Comparison of ENCODE assay signal across 24 mouse cellular contexts in the genomic region with DNA sequence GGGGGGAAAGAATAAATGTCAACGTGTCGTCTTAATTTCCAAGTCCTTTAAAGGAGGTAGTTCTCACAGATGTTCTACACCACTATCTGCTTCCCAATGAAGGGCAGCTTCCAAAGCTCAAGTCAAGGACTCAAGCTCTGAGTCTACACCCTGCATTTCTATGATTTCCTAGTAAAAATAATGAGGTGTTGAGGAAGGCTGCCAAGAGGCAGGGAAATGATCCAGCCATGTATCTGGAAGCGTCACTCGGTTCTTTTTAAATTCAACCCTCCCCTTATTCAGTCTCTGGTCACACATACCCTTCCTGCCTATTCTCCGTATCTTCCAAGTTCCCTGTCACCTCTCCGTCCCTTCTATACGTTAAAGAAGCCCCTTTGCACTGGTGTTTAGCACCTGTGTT.
"Had no signal": no experiment of that assay in that cellular context is flagged by ENCODE, and none has a peak within 500 bp of the region (broad histone marks: within the 10 kb centered on the region; RNA-seq: fewer than 3 reads in every experiment).

No protein-coding gene starts in this region.

- H3K27ac ChIP-seq: gastrocnemius, adult 2 months; heart, embryonic 10.5 days; hindbrain, embryonic 10.5 days; hindbrain, embryonic 12.5 days; hindbrain, embryonic 14.5 days; intestine, embryonic 15.5 days; layer of hippocampus, adult 2 months; left cerebral cortex, adult 2 months; limb, embryonic 10.5 days; limb, embryonic 12.5 days had no signal

- DNase-seq: gastrocnemius, adult 2 months; gastrocnemius, postnatal 10 days; gastrocnemius, postnatal 25 days; heart, adult 18-20 months; heart, postnatal 10 days; heart, postnatal 4 days; kidney, adult 18-20 months; kidney, adult 8-10 months; kidney, postnatal 10 days; kidney, postnatal 25 days; kidney, postnatal 4 days had no signal

- H3K4me2 ChIP-seq: heart, embryonic 12.5 days; hindbrain, embryonic 12.5 days; hindbrain, embryonic 14.5 days; intestine, embryonic 15.5 days; limb, embryonic 12.5 days had no signal

- H3K9me3 ChIP-seq: heart, embryonic 10.5 days; heart, embryonic 12.5 days; hindbrain, embryonic 10.5 days; hindbrain, embryonic 12.5 days; intestine, embryonic 15.5 days; limb, embryonic 10.5 days; limb, embryonic 12.5 days had no signal

- H3K36me3 ChIP-seq: hindbrain, embryonic 10.5 days; hindbrain, embryonic 12.5 days; intestine, embryonic 15.5 days; limb, embryonic 10.5 days; limb, embryonic 12.5 days had no signal

- H3K4me3 ChIP-seq: gastrocnemius, adult 2 months; heart, embryonic 10.5 days; heart, embryonic 12.5 days; hindbrain, embryonic 10.5 days; hindbrain, embryonic 12.5 days; intestine, embryonic 15.5 days; layer of hippocampus, adult 2 months; left cerebral cortex, adult 2 months; limb, embryonic 10.5 days; limb, embryonic 12.5 days had no signal

- H3K9ac ChIP-seq: heart, embryonic 12.5 days; hindbrain, embryonic 12.5 days; hindbrain, embryonic 14.5 days; intestine, embryonic 15.5 days; limb, embryonic 12.5 days had no signal

- ATAC-seq: hindbrain, embryonic 16.5 days; inflammation-experienced regulatory T-cells, adult 6 months; intestine, embryonic 15.5 days; intestine, postnatal 0 days had no signal

- H3K27me3 ChIP-seq: heart, embryonic 12.5 days; hindbrain, embryonic 12.5 days; intestine, embryonic 15.5 days; limb, embryonic 12.5 days had no signal

- H3K4me1 ChIP-seq: hindbrain, embryonic 10.5 days; hindbrain, embryonic 12.5 days; intestine, embryonic 15.5 days; limb, embryonic 10.5 days; limb, embryonic 12.5 days had no signal
